Mouse (Mus musculus) heart, postnatal 10 days (tissue): ENCODE results near the gene Carf. TPM values are rescaled to one million over a fixed set of nuclear protein-coding genes. Genes with fewer than 3 reads are reported as not detected.
"Not testable (repeated sequence)": the region's sequence is repeated elsewhere in the genome, so short reads cannot be mapped to it uniquely, and the experiment has no call there.

Experiments
- DNase-seq, 2 experiments: peaks; one replicate each; pipeline ENCODE4 v3.0.0; 2021
- intact Hi-C: fragments of 180-260 bp; cut with DNase I; formaldehyde crosslinking; loops from one replicate; pipeline ENCODE4 v1.15.1; 2025
- total RNA-seq, 2 experiments: library from RNA; stranded (reverse); gene quantifications; 2 replicates each; pipeline ENCODE4 v1.2.3; 2021

Gene Carf
- total RNA-seq, 2 experiments from 2014 or later, result 7.4 to 9.3 TPM

GRCm38 (mm10) chr1:60177814-60178213 lies 79.8 kb downstream of the Carf start:
- intact Hi-C loops, DNase-seq: not testable (repeated sequence)

GRCm38 (mm10) chr1:60179376-60179775 lies 81.3 kb downstream of the Carf start:
- intact Hi-C loops, result no loop called here

GRCm38 (mm10) chr1:60179932-60180783 lies 82.1 kb downstream of the Carf start, which contains the start of gene Nbeal1:
Nbeal1 (plus strand) TSS chr1:60180599.
- intact Hi-C loops, result no loop called here

More at GRCm38 (mm10) chr1:60179376-60179775, 81.3 kb downstream of the Carf start:
- DNase-seq, result no peak

GRCm38 (mm10) chr1:60180784-60181221 lies 82.8 kb downstream of the Carf start:
- intact Hi-C loops, result no loop called here

More at GRCm38 (mm10) chr1:60179932-60180783, 82.1 kb downstream of the Carf start, which contains the start of gene Nbeal1:
- DNase-seq, result peak; percentile 99 to 100

GRCm38 (mm10) chr1:60188454-60188853 lies 90.4 kb downstream of the Carf start:
- no peak for DNase-seq
- intact Hi-C loops, result no loop called here

More at GRCm38 (mm10) chr1:60180784-60181221, 82.8 kb downstream of the Carf start:
- no peak for DNase-seq

GRCm38 (mm10) chr1:60196813-60197212 lies 98.8 kb downstream of the Carf start:
- DNase-seq, result peak in 1 of 2 experiments; percentile 27
- intact Hi-C loops, result no loop called here

GRCm38 (mm10) chr1:60199006-60199405 lies 101.0 kb downstream of the Carf start:
- intact Hi-C loops, result no loop called here
- DNase-seq, result no peak

Other genes with a start within 250 kb of the Carf start
- 10 to 100 TPM; 15.8 to 26.9 TPM for gene Fam117b, start 185.2 kb upstream of the Carf start, total RNA-seq
- gene Ica1l, start 55.1 kb upstream of the Carf start, total RNA-seq, result 1 to 10 TPM in 1 of 2 experiments, under 1 TPM in 1; 0.72 to 1.4 TPM
- gene Wdr12, start 398 bp downstream of the Carf start, total RNA-seq, result 10 to 100 TPM; 11.2 to 11.9 TPM
- gene Nbeal1, start 82.4 kb downstream of the Carf start, total RNA-seq, result 10 to 100 TPM; 43.8 to 50.2 TPM
- gene Cyp20a1, start 245.1 kb downstream of the Carf start, total RNA-seq, result 10 to 100 TPM; 17.9 to 18.2 TPM